Mouse (Mus musculus): Measurements from ENCODE around the gene Ntn1.

Gene Ntn1

DNA sequence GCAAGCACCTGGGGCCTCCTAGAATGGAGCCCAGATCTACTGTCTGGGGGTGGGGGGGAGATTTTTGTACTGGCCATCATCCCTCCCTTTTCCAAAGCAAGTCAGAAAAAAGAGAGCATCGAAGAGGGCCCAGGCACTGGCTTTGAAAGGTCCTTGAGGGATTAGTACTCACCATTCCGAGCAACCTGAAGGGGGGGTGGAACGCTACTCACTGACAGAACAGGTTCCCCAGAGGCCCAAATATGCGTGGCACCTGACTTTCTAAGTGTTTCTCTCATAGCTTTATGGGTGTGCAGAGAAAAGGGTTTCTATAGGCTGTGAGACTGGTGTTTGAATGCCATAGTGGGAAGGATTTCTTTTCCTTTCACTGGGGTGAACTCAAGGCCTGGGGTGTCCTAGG, 142.1 kb downstream of the Ntn1 start:
- DNase-seq = no peak

- DNase-seq = no peak
Measured at GRCm38 (mm10) chr11:68253531-68253930, 147.1 kb downstream of the Ntn1 start.

DNA sequence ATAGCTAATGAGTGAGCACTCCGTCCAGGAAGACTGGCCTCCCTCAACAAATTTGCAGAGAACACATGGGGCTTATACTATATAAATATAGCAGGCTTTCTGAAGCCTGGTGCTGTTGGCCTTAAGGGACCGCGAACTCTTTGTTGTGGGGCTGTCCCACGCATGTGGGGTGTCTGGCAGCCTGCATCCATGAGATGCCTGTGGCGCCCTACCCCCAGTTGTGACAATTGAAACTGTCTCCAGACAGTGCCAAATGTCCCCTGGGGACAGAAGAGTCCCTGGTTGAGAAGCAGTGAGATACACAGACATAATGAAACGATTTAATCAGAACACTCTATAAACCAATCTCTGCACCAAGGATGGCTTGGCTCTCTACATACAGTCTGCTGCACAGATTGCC, 150.5 kb downstream of the Ntn1 start:
- DNase-seq = no peak

DNA sequence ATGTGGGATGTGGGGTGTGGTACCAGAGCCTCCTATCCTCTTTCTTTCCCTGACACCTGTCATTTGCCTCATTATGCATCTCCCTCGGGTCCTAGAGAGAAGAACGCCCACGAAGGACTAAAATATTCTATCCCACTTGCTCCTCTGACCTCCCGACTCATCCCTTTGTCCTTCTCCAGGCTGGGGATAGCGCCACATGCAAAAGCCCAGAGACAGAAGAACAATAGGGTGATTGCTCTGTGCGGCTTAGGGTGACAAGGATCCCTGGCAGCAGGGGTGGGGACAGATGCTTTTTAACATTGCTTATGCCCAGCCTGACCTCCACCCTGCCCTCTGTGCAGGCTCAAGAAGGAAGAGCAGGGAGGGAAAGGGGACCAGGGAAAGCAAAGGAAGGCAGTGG, 152.7 kb downstream of the Ntn1 start:
- no peak for DNase-seq

DNA sequence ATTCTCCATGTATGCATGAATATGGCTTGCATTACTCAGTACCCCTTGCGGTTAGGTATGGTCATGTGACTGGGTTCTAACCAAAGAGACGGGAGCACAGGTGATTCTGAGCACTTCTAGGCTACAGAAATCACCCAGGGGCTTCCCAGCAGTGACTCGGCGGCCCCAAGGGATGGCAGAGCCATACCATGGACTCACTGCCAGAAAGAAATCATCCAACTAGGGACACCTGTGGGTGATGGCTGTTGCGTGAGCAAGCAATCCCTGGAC, 155.7 kb downstream of the Ntn1 start:
- DNase-seq = no peak

DNA sequence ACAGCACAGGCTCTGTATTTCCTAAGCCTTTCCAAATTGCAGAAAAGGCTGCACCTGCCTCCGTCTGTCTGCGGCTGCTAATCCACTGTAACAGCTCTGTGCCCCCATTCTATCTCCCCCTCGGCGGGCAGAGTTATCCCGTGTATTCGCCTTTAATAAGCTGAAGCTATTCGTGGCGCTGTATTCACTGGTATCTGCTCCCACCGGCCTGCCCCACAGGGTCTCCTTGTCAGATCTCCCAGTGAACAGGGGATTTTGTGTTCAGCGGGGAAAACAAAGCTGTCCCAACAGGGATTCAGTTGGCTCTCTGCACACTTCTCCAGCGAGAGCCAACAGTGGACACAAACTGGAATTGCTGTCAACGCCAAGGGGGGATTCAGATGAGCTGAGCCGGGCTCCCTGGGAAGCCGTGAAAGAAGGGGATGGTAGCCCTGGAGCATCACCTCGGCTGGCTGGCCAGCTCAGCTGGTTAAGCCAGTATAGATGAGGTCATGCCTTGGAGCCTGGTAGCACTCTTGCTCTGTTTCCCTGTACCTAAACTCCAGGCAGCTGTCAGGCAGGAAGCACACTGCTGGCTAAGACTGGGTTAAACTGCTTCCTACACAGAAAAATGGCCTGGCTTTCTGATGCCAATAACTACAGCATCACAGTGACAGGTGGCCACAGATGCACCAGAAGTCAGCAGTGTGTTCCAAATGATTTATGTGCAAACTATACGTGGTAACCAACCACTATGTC, 156.2 kb downstream of the Ntn1 start:
- DNase-seq = no peak

DNA sequence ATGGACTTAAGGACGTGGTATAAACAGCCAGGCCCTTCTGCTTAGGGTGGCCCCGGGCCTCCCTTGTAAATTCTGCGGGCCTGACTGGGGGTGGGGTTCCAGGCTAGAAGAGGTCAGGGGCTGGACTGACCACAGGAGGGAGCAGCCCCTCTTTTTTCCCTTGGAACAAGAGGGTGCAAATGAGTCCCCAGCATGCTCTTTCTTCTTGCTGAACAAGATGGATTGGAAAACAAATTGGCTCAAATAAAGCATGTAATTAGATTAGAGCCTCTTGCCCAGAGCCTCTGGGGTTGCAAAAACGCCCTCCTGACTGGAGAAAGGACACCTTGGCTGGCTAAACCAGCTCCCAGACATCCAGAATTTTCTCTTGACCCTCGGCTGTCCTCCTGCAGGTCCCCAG, 160.9 kb downstream of the Ntn1 start:
- DNase-seq = no peak

DNA sequence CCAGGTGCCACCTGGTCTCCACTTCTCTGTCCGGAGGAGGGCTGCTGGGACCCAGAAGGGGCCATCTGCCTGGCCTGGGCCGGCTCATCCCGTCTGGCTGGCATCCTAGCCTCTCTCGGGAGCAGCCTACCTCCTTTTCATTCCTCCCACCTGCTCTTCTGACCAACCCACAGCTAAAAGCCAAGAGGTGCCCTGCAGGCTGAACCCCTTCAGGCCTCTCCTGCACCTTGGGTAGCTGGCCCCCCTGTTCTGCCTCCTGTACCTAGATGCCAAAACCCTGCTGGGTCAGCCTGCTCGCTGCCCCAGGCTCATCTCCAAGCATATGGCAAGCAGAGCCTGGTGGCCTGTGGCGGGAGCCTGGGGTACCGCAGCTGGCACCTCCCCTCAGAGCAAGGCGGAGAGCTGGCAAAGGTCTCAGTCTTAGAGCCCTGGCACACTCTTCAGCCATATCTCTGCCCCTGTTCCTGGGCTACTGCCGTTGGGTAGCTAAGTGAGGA, 167.1 kb downstream of the Ntn1 start:
- no peak for DNase-seq

GRCm38 (mm10) chr11:68231558-68231957, 169.1 kb downstream of the Ntn1 start:
- no peak for DNase-seq

- no peak for DNase-seq
Measured at GRCm38 (mm10) chr11:68228941-68229665, 171.5 kb downstream of the Ntn1 start.

DNA sequence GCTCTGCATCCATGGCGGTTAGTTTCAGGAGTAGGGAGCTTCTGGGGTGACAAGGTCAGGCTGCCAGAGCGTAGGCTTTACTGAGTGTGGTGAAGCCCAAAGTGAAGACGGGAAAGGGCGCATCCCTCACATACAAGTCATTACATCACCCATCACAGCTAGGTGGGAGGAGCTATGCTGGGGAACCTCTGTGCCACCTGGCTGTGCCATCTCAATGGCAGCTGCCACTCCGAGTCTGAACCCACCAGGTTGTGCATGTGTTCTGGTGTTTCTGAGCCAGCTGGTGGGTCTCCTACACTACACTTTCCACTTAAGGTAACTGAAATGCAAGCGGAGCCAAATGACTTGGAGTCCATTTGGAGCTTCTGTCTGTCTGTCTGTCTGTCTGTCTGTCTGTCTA, 172.8 kb downstream of the Ntn1 start:
- DNase-seq = no peak

DNA sequence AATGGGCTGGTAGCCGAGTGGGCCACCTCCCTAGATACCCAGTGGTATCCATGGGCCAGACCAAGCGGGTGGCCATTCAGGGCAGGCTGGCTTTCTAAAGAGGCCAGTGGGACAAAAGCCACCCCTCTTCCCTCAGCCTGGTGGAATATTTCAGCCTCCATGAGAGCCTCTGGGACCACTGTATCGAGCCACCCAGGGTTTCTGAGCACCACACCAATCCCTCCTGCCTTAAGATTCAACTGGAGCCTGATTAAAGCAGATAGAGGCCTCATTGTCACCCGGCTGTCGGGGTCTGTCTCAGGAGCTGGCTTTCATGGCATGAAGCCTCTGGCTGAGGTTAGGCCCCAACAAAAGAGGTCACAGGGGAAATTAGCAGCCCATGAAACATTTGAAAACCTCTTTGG, 174.0 kb downstream of the Ntn1 start:
- DNase-seq = no peak

- DNase-seq = no peak
Measured at GRCm38 (mm10) chr11:68223143-68223542, 177.5 kb downstream of the Ntn1 start.

GRCm38 (mm10) chr11:68222209-68222608, 178.4 kb downstream of the Ntn1 start:
- no peak for DNase-seq

DNA sequence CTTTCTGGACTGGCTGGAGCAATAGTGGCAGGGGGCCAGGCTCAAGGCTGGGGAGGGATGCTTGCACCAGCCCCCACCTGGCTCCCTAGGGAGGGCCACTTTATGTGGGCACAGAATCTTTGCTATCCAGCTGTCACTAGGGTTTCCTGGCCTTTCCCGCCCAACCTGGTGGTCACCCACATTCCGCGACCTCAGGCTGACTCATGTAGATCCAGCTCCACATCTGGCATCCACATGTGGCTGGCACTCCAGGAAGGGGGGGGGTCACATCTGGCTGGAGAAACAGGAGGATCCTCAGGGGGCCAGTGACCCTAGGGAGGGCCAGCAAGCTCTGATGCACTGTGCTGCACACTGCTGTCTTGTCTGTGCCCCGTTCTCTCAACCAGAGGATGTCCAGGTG, 179.9 kb downstream of the Ntn1 start:
- no peak for DNase-seq

- DNase-seq = no peak
Measured at GRCm38 (mm10) chr11:68216041-68216440, 184.6 kb downstream of the Ntn1 start.

- no peak for DNase-seq
Measured at GRCm38 (mm10) chr11:68215206-68215912, 185.3 kb downstream of the Ntn1 start.

GRCm38 (mm10) chr11:68214496-68215205, 186.0 kb downstream of the Ntn1 start:
- no peak for DNase-seq

GRCm38 (mm10) chr11:68213896-68214295, 186.7 kb downstream of the Ntn1 start:
- no peak for DNase-seq

DNA sequence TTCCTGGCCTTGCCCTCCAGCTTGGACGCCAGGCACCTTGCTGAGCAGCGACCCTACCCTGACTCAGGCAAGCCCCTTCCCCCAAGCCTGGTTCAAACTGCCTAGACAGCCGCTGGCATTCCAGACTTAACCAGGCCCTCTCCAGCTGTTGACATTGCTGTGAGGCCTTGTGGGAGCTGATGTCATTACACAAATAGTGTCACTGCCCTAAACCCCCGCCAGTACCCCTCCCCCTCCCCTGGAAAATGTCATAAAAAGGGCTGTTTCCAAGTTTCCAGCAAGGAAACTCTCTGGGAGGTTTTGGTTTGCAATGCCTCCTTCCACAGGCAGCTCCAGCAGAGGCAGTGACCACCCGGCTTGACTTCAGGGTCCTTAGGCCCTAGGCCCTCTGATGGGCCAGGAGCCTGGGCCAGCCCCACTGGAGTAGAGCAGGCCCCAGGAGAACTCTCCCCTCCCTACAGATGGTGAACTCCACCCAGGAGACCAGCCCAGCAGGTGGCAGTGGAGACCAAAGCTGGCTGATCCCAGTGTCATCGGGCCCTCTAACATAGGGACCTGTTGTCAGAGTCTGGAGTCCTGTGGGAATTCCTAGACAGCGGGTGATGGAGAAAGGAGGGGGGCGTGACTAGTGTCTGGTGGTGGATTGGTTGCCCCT, 188.6 kb downstream of the Ntn1 start:
- no peak for DNase-seq

GRCm38 (mm10) chr11:68210714-68211113, 189.9 kb downstream of the Ntn1 start:
- no peak for DNase-seq

DNA sequence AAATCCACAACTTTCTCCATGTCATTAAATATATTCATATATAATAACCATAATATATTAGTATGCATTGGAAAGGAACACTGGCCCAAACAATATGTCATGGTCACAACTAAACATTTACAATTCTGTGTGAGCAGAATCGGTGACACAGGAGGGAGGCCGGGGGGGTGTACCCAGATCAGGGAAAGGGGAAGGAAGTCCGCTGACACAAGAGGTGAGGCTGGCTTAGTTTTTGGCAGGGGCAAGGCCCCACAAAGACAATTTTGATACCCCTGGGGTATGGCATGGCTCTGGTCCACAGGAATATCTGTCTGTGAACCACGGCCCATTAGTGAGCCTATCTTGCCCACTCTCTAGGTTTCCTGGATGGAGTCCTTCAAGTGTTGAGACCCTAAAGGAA, 191.1 kb downstream of the Ntn1 start:
- no peak for DNase-seq

DNA sequence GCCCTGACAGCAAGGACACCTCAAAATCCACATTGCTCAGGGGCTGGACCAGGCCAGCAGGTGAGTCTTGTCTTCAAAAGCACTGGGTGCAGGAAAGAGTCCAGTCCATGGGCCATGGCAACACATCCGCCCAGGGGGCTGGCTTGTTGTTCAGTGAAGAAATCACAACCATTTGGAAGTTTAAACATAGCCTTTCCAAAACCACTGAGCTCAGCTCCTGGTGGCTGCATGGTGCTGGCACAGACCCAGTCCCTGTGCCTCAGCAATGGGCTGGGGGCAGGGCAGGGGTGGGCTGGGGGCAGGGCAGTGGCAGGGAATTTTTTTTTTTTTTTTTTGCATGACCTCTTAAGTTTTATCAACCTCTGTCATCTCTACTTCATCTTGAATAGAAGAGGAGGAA, 192.0 kb downstream of the Ntn1 start:
- DNase-seq = no peak

Data from layer of hippocampus, adult 9-11 months (tissue).